Mouse (Mus musculus): Measurements from ENCODE around the gene Apol8.
"Not testable (repeated sequence)": the region's sequence is repeated elsewhere in the genome, so short reads cannot be mapped to it uniquely, and the experiment has no call there.

DNA sequence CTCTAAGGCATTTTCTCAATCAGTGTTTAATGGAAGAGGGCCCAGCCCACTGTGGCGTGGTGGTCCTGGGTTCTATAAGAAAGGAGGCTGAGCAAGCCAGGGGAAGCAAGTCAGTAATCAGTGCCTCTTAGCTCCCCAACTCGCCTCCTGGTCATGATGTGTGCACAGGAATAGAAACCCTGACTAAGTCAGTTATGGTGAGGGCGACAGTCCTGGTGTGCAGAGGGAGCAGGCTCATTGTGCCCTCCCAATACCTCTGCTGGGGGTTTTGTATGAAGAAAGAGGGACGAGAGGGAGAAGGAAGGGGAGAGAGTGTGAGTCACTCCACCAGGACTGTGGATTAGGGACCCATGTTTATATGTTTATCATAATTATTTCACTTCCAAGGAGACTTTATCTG is 22.9 kb downstream of the Apol8 start:
- TF ChIP-seq CTCF, POLR2A (IDR thresholded peaks at IDR 0.05; ENCODE audit: insufficient read depth, low read depth, low read length): not testable (repeated sequence)
